Mouse (Mus musculus) liver, postnatal 0 days (tissue): ENCODE results near the gene Zbtb20. TPM values are rescaled to one million over a fixed set of nuclear protein-coding genes. Genes with fewer than 3 reads are reported as not detected.

ENCODE experiments used
- ATAC-seq: fragments of 200-750 bp; cut with Nextera tagmentation; 2 replicates; pipeline ENCODE4 v1.8.0; 2017; ENCODE audit warnings: mild to moderate bottlenecking, moderate library complexity
- DNase-seq: peaks from one replicate; pipeline ENCODE4 v3.0.0-alpha.2; 2016
- H3K27ac ChIP-seq: fragments of 300-500 bp; sonication (generic); 2 replicates; pipeline ENCODE4 v1.5.1; 2014; ENCODE audit warnings: antibody characterized with exemption, moderate library complexity, mild to moderate bottlenecking, low read depth
- H3K27me3 ChIP-seq: fragments of 300-500 bp; sonication (generic); 2 replicates; pipeline ENCODE4 v1.6.1; 2014; ENCODE audit warnings: low read length, control low read depth, mixed read lengths; ENCODE audit not compliant: insufficient read depth
- H3K36me3 ChIP-seq: fragments of 300-500 bp; sonication (generic); replicated peaks from 2 replicates; pipeline ENCODE4 v1.6.1; 2014; ENCODE audit warnings: mild to moderate bottlenecking, control low read depth, low read length, moderate library complexity, mixed read lengths; ENCODE audit not compliant: insufficient read depth
- H3K4me1 ChIP-seq: fragments of 300-500 bp; sonication (generic); 2 replicates; pipeline ENCODE4 v1.6.1; 2014; ENCODE audit warnings: antibody characterized with exemption, mild to moderate bottlenecking, control low read depth; ENCODE audit not compliant: insufficient read depth
- H3K4me2 ChIP-seq: fragments of 300-500 bp; sonication (generic); 2 replicates; pipeline ENCODE4 v1.6.1; 2014; ENCODE audit warnings: low read depth, mild to moderate bottlenecking, low read length, moderate library complexity, mixed read lengths
- H3K4me3 ChIP-seq: fragments of 300-500 bp; sonication (generic); 2 replicates; pipeline ENCODE4 v1.5.1; 2014; ENCODE audit warnings: low read depth, low read length
- H3K9ac ChIP-seq: fragments of 300-500 bp; sonication (generic); replicated peaks from 2 replicates; pipeline ENCODE4 v1.6.1; 2014; ENCODE audit warnings: mild to moderate bottlenecking, moderate library complexity
- H3K9me3 ChIP-seq: fragments of 300-500 bp; sonication (generic); 2 replicates; pipeline ENCODE4 v1.6.1; 2016; ENCODE audit warnings: mild to moderate bottlenecking, control low read depth, low read length, mixed read lengths
- CTCF ChIP-seq: sonication (generic); IDR thresholded peaks from 2 replicates; pipeline ENCODE4 v1.5.1; 2016; ENCODE audit warnings: antibody characterized with exemption, low read depth
- EP300 ChIP-seq: IDR thresholded peaks from 2 replicates; pipeline ENCODE4 v1.6.1; 2016; ENCODE audit warnings: antibody characterized with exemption, low read depth, mild to moderate bottlenecking
- WGBS: fragments of 180-500 bp; shearing (Covaris S2); extraction: QIAGEN DNeasy Blood & Tissue Kit; methylation state at CpG from one replicate; pipeline ENCODE4 v1.1.7; 2014; ENCODE audit not compliant: insufficient replicate concordance; 5-methylcytosine and 5-hydroxymethylcytosine counted together
- polyA plus RNA-seq: library from polyadenylated mRNA; unstranded; fragments of >200 nt; fragmentation: Nextera tagmentation; extraction: Ambion mirVana; gene quantifications from 2 replicates; pipeline ENCODE4 v1.2.1, GENCODE M21; 2015

Gene Zbtb20
- polyA plus RNA-seq, 1 experiment from 2014 or later, result 9.2 TPM

DNA sequence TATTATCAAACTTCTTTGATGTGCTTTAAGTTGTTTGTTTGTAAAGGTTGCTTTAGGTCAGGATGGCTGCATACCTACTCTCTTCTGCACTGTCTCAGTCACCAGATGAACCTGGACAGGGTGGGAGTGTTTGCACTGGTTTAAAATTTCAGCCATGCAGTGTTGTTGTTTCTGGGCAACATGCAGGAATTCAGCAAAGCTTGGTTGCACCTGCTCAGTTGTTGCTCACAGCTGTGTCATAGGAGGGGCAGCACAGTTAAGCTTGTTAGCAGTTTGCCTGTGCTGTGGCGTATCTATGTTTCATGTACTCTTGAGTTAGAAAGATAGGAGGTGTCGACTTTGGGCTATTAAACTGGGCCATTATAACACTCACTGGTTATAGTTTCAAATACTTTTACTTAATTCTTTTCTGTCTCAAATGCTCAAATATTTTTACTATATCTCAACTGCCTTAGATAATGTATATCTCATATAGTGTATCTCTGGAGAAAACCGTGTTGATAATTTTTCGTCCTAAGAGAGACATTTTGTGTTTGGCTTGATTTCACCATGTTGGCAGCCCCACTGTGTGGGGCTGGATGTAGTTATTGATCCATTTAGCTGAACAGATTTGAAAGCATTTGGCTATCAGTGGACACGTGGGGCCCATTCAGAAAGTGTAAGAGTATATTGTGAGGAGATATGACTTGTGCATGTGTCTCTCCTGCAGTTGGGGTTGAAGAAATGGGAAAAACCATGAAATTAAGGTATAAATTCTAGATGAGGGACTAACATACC is 197.3 kb downstream of the Zbtb20 start:
- Histone ChIP-seq H3K9me3 (no peaks in the 10 kb centered on the region), H3K27ac (no peak overlapping the region), H3K4me2 (no peak overlapping the region), H3K27me3 (no peaks in the 10 kb centered on the region), H3K4me3 (no peak overlapping the region), H3K4me1 (0 out of 2 replicates have a peak, but pooled peaks cover 3% of the 10 kb centered on the region), H3K36me3 (no peaks in the 10 kb centered on the region), H3K9ac (no peak overlapping the region)
- TF ChIP-seq EP300, result no peak
- no peak for TF ChIP-seq CTCF
- WGBS, result 72% methylated on average over 5 of the region's 5 CpGs
- DNase-seq (no peak), ATAC-seq (0 out of 2 replicates have a peak, but pooled peaks have one; percentile 35)

DNA sequence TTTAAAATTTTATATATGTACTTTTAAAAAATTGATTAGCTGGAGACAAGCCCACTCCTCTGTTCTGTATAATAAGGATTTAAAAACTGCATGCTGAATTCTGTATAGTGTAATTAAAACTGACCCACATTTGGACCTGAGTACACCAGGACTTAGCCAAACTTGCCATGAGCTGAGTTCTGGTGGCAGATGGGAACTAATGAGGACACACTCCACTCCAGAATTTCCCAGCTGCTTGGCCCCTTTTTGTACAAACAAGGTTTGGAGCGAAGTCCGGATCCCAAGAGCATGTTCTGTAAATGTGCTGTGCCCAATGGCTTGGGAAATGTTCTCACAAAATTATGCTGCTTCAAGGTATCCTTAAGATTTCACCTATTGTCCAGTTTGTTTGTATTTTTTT is 204.7 kb downstream of the Zbtb20 start:
- no peaks in the 10 kb centered on the region for H3K4me1 ChIP-seq
- H3K4me2 ChIP-seq, result no peak overlapping the region
- 57% methylated on average over 2 of the region's 2 CpGs for WGBS
- no peaks in the 10 kb centered on the region for H3K9me3 ChIP-seq
- DNase-seq (no peak), ATAC-seq (no peak)
- no peak overlapping the region for H3K27ac ChIP-seq
- no peak for TF ChIP-seq EP300
- no peak for TF ChIP-seq CTCF
- no peak overlapping the region for H3K4me3 ChIP-seq
- H3K36me3 ChIP-seq, result no peaks in the 10 kb centered on the region
- no peak overlapping the region for H3K9ac ChIP-seq
- no peaks in the 10 kb centered on the region for H3K27me3 ChIP-seq

DNA sequence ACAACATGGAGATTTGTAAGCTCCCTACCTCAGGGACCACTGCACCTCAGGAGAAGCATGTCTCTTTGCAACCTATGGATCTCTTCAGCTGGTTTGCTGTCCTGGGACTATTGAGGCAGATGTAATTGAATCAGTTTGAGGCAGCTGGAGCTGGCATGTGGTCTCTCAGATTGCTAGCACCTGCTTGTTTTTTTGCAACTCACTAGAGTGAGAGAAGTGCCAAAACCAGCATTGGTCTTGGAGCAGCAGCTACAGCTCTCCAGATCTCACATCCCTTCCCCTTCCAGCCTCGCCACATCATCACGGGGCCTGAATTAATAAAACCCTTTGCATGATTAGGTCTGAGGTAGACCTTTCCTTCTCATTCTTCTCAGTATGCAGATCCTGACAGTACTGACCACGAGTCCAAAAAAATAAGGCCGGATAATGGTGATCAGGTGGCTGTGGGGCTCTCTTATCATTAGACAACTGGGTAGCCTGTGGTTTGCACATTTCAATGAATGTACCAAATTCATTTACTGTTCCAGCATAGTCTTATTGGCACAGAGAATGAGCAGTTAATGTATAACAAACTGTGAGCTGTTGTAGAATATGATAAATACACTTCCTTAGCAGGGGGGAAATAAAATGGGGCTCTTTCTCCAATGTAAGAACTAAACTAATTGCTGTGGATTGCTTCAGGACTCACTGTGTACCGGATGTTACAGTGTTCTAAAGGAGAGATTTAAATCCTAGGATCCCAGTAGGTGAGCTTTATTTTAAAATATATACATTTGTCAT is 205.4 kb downstream of the Zbtb20 start:
- no peak for TF ChIP-seq CTCF
- TF ChIP-seq EP300, result no peak
- H3K27me3 ChIP-seq, result no peaks in the 10 kb centered on the region
- ATAC-seq, result no peak
- no peak overlapping the region for H3K9ac ChIP-seq
- 65% methylated on average over 5 of the region's 5 CpGs for WGBS
- no peaks in the 10 kb centered on the region for H3K4me1 ChIP-seq
- no peak overlapping the region for H3K4me2 ChIP-seq
- H3K36me3 ChIP-seq, result no peaks in the 10 kb centered on the region
- H3K9me3 ChIP-seq, result no peaks in the 10 kb centered on the region
- no peak for DNase-seq
- H3K27ac ChIP-seq, result 0 out of 2 replicates have a peak overlapping the region, but pooled peaks have one; percentile 2
- H3K4me3 ChIP-seq, result no peak overlapping the region

DNA sequence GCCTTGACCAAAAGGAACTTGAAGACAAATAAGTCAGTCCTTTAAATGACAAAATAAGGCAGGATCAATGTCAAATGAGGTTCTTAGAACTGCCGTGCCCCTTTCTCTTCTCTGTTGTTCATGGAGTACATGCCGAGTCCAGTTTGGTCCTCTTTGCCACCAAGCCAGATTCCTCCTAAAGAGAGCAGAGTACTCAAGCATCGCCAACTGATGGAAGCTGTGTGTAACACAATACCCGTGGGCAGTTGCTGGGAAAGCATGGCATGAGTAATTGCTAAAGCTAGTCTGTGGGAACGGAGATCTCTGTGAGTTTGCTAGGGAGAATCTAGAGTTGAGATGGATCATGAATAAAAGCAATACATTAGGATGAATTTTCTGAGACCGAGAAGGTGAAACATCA is 206.3 kb downstream of the Zbtb20 start:
- no peaks in the 10 kb centered on the region for H3K27me3 ChIP-seq
- WGBS, result 79% methylated on average over 6 of the region's 6 CpGs
- H3K4me2 ChIP-seq, result no peak overlapping the region
- no peaks in the 10 kb centered on the region for H3K36me3 ChIP-seq
- DNase-seq, result no peak
- H3K9me3 ChIP-seq, result no peaks in the 10 kb centered on the region
- TF ChIP-seq EP300, result no peak
- no peaks in the 10 kb centered on the region for H3K4me1 ChIP-seq
- H3K27ac ChIP-seq, result no peak overlapping the region
- no peak overlapping the region for H3K4me3 ChIP-seq
- no peak for ATAC-seq
- no peak overlapping the region for H3K9ac ChIP-seq

DNA sequence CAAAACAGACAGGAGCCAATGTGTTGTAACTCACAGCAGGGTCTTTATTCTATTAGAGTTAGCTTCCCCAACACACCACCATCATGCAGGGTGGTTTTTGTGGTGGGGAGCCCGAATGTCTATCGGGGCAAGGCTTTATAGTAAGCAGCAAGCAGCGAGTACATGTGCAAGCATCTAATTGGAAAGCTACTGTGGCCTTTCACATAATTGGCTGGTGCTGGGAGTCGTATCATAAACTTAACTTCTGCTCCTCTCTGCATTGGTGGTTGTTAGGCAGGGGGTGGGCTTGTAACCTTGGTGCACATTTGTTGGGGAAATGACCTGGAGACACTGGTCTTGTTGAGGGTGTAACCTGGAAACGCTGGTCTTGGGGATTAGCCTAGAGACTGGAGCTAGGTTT is 207.1 kb downstream of the Zbtb20 start:
- Histone ChIP-seq H3K36me3 (no peaks in the 10 kb centered on the region), H3K27me3 (no peaks in the 10 kb centered on the region), H3K4me2 (no peak overlapping the region), H3K27ac (no peak overlapping the region), H3K9ac (no peak overlapping the region), H3K4me3 (no peak overlapping the region), H3K9me3 (no peaks in the 10 kb centered on the region), H3K4me1 (no peaks in the 10 kb centered on the region)
- WGBS, result 78% methylated on average over 5 of the region's 5 CpGs
- no peak for ATAC-seq
- no peak for DNase-seq
- TF ChIP-seq EP300 (no peak), CTCF (no peak)

DNA sequence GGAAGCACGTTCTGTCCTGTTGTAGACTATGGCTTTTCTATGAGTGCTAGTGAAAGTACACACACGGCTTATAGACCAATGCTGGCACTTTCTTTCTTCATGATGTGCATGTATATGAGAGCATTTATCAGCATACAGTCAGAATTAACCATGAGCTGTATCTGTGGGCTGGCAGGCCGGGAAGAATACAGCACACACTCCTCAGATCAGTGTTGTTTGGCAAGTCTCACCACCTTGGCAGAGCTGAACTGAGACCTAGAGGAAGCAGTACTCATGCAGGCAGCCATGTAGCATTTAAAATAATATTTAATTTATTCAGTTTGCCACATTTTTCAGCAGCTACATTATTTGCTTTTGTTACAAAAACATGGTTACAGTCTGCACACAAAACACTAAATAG is 214.5 kb downstream of the Zbtb20 start:
- Histone ChIP-seq H3K4me2 (no peak overlapping the region), H3K27me3 (no peaks in the 10 kb centered on the region), H3K27ac (no peak overlapping the region), H3K4me1 (no peaks in the 10 kb centered on the region), H3K9me3 (no peaks in the 10 kb centered on the region), H3K9ac (no peak overlapping the region), H3K36me3 (no peaks in the 10 kb centered on the region), H3K4me3 (no peak overlapping the region)
- TF ChIP-seq EP300 (no peak), CTCF (no peak)
- no peak for DNase-seq
- WGBS, result 76% methylated on average over 3 of the region's 3 CpGs
- no peak for ATAC-seq
